Mouse (Mus musculus): ENCODE measurements at regions not wholly inside any gene's neighbourhood (a gene's known extent, or its start where the extent isn't known, plus 50 kb on each side); places are given as distances from the start of the nearest gene placed in this dataset.

- H3K4me1 ChIP-seq (replicated peaks; ENCODE audit: control insufficient read depth, insufficient read depth, low read length), result no peaks in the 10 kb centered on the region
- H3K9me3 ChIP-seq (ENCODE audit: control insufficient read depth, low read length), result no peaks in the 10 kb centered on the region
- no peak overlapping the region for H3K4me3 ChIP-seq (ENCODE audit: low read depth, low read length)
- H3K4me2 ChIP-seq, result no peak overlapping the region
- no peak for ATAC-seq (replicated peaks; ENCODE audit: low FRiP score)
- no peak overlapping the region for H3K9ac ChIP-seq (ENCODE audit: low read depth, low read length)
- peak; percentile 26 for DNase-seq (ENCODE audit: low spot score)
- 69% methylated on average over 7 of the region's 7 CpGs for WGBS
- no peaks in the 10 kb centered on the region for H3K27me3 ChIP-seq (replicated peaks; ENCODE audit: control insufficient read depth, insufficient read depth, low read length)
- no peaks in the 10 kb centered on the region for H3K36me3 ChIP-seq (ENCODE audit: control insufficient read depth, insufficient read depth, low read length)
- H3K27ac ChIP-seq (ENCODE audit: low read depth, low read length), result no peak overlapping the region
Measured at GRCm38 (mm10) chr2:174198406-174198971, 85.6 kb upstream of the Gnas start.

GRCm38 (mm10) chr2:174199961-174200862 is 83.9 kb upstream of the Gnas start:
- Histone ChIP-seq H3K27me3 (replicated peaks; ENCODE audit: control insufficient read depth, insufficient read depth, low read length) (no peaks in the 10 kb centered on the region), H3K9ac (ENCODE audit: low read depth, low read length) (no peak overlapping the region), H3K4me3 (ENCODE audit: low read depth, low read length) (no peak overlapping the region), H3K36me3 (ENCODE audit: control insufficient read depth, insufficient read depth, low read length) (no peaks in the 10 kb centered on the region), H3K9me3 (ENCODE audit: control insufficient read depth, low read length) (no peaks in the 10 kb centered on the region), H3K4me2 (no peak overlapping the region), H3K27ac (ENCODE audit: low read depth, low read length) (no peak overlapping the region), H3K4me1 (replicated peaks; ENCODE audit: control insufficient read depth, insufficient read depth, low read length) (no peaks in the 10 kb centered on the region)
- WGBS, result 61% methylated on average over 13 of the region's 13 CpGs
- DNase-seq (ENCODE audit: low spot score), result no peak
- ATAC-seq (replicated peaks; ENCODE audit: low FRiP score), result no peak

GRCm38 (mm10) chr2:174203412-174203811 is 80.7 kb upstream of the Gnas start:
- no peak overlapping the region for H3K4me3 ChIP-seq (ENCODE audit: low read depth, low read length)
- ATAC-seq (replicated peaks; ENCODE audit: low FRiP score) (no peak), DNase-seq (ENCODE audit: low spot score) (no peak)
- H3K27ac ChIP-seq (ENCODE audit: low read depth, low read length), result no peak overlapping the region
- no peaks in the 10 kb centered on the region for H3K4me1 ChIP-seq (replicated peaks; ENCODE audit: control insufficient read depth, insufficient read depth, low read length)
- H3K9ac ChIP-seq (ENCODE audit: low read depth, low read length), result no peak overlapping the region
- H3K4me2 ChIP-seq, result no peak overlapping the region
- H3K27me3 ChIP-seq (replicated peaks; ENCODE audit: control insufficient read depth, insufficient read depth, low read length), result no peaks in the 10 kb centered on the region
- no peaks in the 10 kb centered on the region for H3K36me3 ChIP-seq (ENCODE audit: control insufficient read depth, insufficient read depth, low read length)
- no peaks in the 10 kb centered on the region for H3K9me3 ChIP-seq (ENCODE audit: control insufficient read depth, low read length)
- WGBS, result 67% methylated on average over 11 of the region's 11 CpGs

GRCm38 (mm10) chr2:174211681-174212080 is 72.4 kb upstream of the Gnas start:
- no peak overlapping the region for H3K27ac ChIP-seq (ENCODE audit: low read depth, low read length)
- H3K4me3 ChIP-seq (ENCODE audit: low read depth, low read length), result no peak overlapping the region
- no peak overlapping the region for H3K9ac ChIP-seq (ENCODE audit: low read depth, low read length)
- no peaks in the 10 kb centered on the region for H3K36me3 ChIP-seq (ENCODE audit: control insufficient read depth, insufficient read depth, low read length)
- H3K9me3 ChIP-seq (ENCODE audit: control insufficient read depth, low read length), result no peaks in the 10 kb centered on the region
- 88% methylated on average over 4 of the region's 4 CpGs for WGBS
- DNase-seq (ENCODE audit: low spot score), result no peak
- no peaks in the 10 kb centered on the region for H3K27me3 ChIP-seq (replicated peaks; ENCODE audit: control insufficient read depth, insufficient read depth, low read length)
- no peaks in the 10 kb centered on the region for H3K4me1 ChIP-seq (replicated peaks; ENCODE audit: control insufficient read depth, insufficient read depth, low read length)
- no peak overlapping the region for H3K4me2 ChIP-seq
- no peak for ATAC-seq (replicated peaks; ENCODE audit: low FRiP score)

GRCm38 (mm10) chr2:174226660-174227059 is 57.5 kb upstream of the Gnas start:
- Histone ChIP-seq H3K36me3 (ENCODE audit: control insufficient read depth, insufficient read depth, low read length) (no peaks in the 10 kb centered on the region), H3K4me3 (ENCODE audit: low read depth, low read length) (no peak overlapping the region), H3K9me3 (ENCODE audit: control insufficient read depth, low read length) (no peaks in the 10 kb centered on the region), H3K9ac (ENCODE audit: low read depth, low read length) (no peak overlapping the region), H3K27ac (ENCODE audit: low read depth, low read length) (no peak overlapping the region), H3K4me2 (no peak overlapping the region), H3K4me1 (replicated peaks; ENCODE audit: control insufficient read depth, insufficient read depth, low read length) (no peaks in the 10 kb centered on the region), H3K27me3 (replicated peaks; ENCODE audit: control insufficient read depth, insufficient read depth, low read length) (no peaks in the 10 kb centered on the region)
- ATAC-seq (replicated peaks; ENCODE audit: low FRiP score) (no peak), DNase-seq (ENCODE audit: low spot score) (no peak)
- 83% methylated on average over 1 of the region's 1 CpGs for WGBS

All from liver, embryonic 11.5 days (tissue).